In genomic region chr1:142624303-142624702, GRCm38 (mm10) we compare ENCODE assay signal across 10 mouse cellular contexts.
"Had no signal": no experiment of that assay in that cellular context is flagged by ENCODE, and none has a peak within 500 bp of the region (broad histone marks: within the 10 kb centered on the region; RNA-seq: fewer than 3 reads in every experiment).

No protein-coding gene starts in this region.

- H3K27ac ChIP-seq: left cerebral cortex, adult 2 months; limb, embryonic 10.5 days; liver, embryonic 15.5 days; midbrain, embryonic 13.5 days; neural tube, embryonic 15.5 days had no signal

- DNase-seq: lung, adult 2 months; lung, postnatal 36 days; right cerebral cortex, adult 18-20 months; right cerebral cortex, postnatal 25 days; thymus, postnatal 36 days had no signal

- H3K36me3 ChIP-seq: limb, embryonic 10.5 days; liver, embryonic 15.5 days; midbrain, embryonic 13.5 days; neural tube, embryonic 15.5 days had no signal

- H3K4me1 ChIP-seq: limb, embryonic 10.5 days; liver, embryonic 15.5 days; midbrain, embryonic 13.5 days; neural tube, embryonic 15.5 days had no signal

- H3K4me3 ChIP-seq: left cerebral cortex, adult 2 months; limb, embryonic 10.5 days; liver, embryonic 15.5 days; midbrain, embryonic 13.5 days; neural tube, embryonic 15.5 days had no signal

- H3K27me3 ChIP-seq: liver, embryonic 15.5 days; midbrain, embryonic 13.5 days; neural tube, embryonic 15.5 days had no signal
